Comparison of ENCODE assay signal across 25 mouse cellular contexts in the genomic region with DNA sequence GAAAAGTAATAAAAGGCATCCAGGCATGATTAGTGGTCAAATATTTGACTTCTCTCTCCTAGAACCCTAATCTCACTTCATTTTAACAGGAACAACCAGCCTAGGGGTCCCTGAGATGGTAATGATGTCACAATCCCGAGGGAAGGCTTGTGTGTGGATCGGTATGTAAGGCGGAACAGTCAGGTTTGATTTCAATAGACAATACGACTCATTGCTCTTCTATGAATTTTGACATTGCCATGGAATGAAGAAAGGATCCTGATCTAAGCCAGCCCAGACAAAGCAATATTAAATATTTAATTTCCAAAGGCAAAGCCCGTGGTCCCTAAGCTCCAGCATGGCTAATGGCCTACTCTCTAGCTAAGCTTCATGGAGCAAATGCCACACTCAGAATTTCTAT.
A peak's percentile ranks its signal among the peaks of the same experiment; 100 is the strongest.
DNase-seq lines count a peak whose midpoint lies in the region; ATAC-seq and TF ChIP-seq lines count a peak whose summit lies in the region.
"Had no signal": no experiment of that assay in that cellular context is flagged by ENCODE, and none has a peak within 500 bp of the region (broad histone marks: within the 10 kb centered on the region; RNA-seq: fewer than 3 reads in every experiment).

No protein-coding gene starts in this region.

- H3K9ac ChIP-seq in midbrain, embryonic 11.5 days (ENCODE audit: low read length), result no peak overlapping the region
- H3K9ac ChIP-seq in midbrain, postnatal 0 days (replicated peaks; ENCODE audit: low read length, poor library complexity, severe bottlenecking), result no peak overlapping the region
- no peak overlapping the region for H3K9ac ChIP-seq in neural tube, embryonic 13.5 days
- no peak overlapping the region for H3K9ac ChIP-seq in midbrain, embryonic 15.5 days
- H3K9ac ChIP-seq: forebrain, embryonic 13.5 days; heart, embryonic 13.5 days; hindbrain, embryonic 13.5 days had no signal

- no peak overlapping the region for H3K27ac ChIP-seq in midbrain, embryonic 11.5 days (ENCODE audit: low read depth, low read length)
- H3K27ac ChIP-seq in midbrain, postnatal 0 days (ENCODE audit: low read depth, low read length), result no peak overlapping the region
- H3K27ac ChIP-seq in neural tube, embryonic 13.5 days (replicated peaks), result peak overlapping the region; percentile 39
- no peak overlapping the region for H3K27ac ChIP-seq in midbrain, embryonic 15.5 days
- H3K27ac ChIP-seq: forebrain, embryonic 10.5 days; forebrain, embryonic 13.5 days; heart, adult 2 months; heart, embryonic 10.5 days; heart, embryonic 13.5 days; hindbrain, embryonic 13.5 days had no signal

- no peaks in the 10 kb centered on the region for H3K9me3 ChIP-seq in midbrain, embryonic 11.5 days (ENCODE audit: control insufficient read depth, low read length)
- H3K9me3 ChIP-seq in midbrain, postnatal 0 days (ENCODE audit: low read length), result no peaks in the 10 kb centered on the region
- H3K9me3 ChIP-seq in neural tube, embryonic 13.5 days, result no peaks in the 10 kb centered on the region
- H3K9me3 ChIP-seq in midbrain, embryonic 15.5 days, result no peaks in the 10 kb centered on the region
- H3K9me3 ChIP-seq: forebrain, embryonic 10.5 days; forebrain, embryonic 13.5 days; heart, embryonic 10.5 days; heart, embryonic 13.5 days; hindbrain, embryonic 13.5 days had no signal

- no peaks in the 10 kb centered on the region for H3K36me3 ChIP-seq in midbrain, embryonic 11.5 days (ENCODE audit: control insufficient read depth, insufficient read depth, low read length)
- H3K36me3 ChIP-seq in midbrain, postnatal 0 days (ENCODE audit: insufficient read depth, low read length), result no peaks in the 10 kb centered on the region
- H3K36me3 ChIP-seq in neural tube, embryonic 13.5 days, result no peaks in the 10 kb centered on the region
- no peaks in the 10 kb centered on the region for H3K36me3 ChIP-seq in midbrain, embryonic 15.5 days (replicated peaks)
- H3K36me3 ChIP-seq: forebrain, embryonic 10.5 days; heart, embryonic 10.5 days; heart, embryonic 13.5 days; hindbrain, embryonic 13.5 days had no signal

- no peak for TF ChIP-seq CTCF in midbrain, postnatal 0 days (IDR thresholded peaks at IDR 0.05)
- TF ChIP-seq CTCF in brain, embryonic 14.5 days (IDR thresholded peaks at IDR 0.05; ENCODE audit: borderline replicate concordance, extremely low read depth, insufficient read depth, insufficient read length), result no peak

- no peak for TF ChIP-seq POLR2A in brain, embryonic 14.5 days (IDR thresholded peaks at IDR 0.05; ENCODE audit: borderline replicate concordance, extremely low read depth, insufficient read depth, insufficient read length, poor library complexity, severe bottlenecking)

- H3K4me1 ChIP-seq in midbrain, embryonic 11.5 days (ENCODE audit: control insufficient read depth, insufficient read depth, low read length), result no peaks in the 10 kb centered on the region
- H3K4me1 ChIP-seq in midbrain, postnatal 0 days (ENCODE audit: insufficient read depth, low read length), result no peaks in the 10 kb centered on the region
- peaks cover 4% of the 10 kb centered on the region; the same call in 1 of the 2 replicates for H3K4me1 ChIP-seq in neural tube, embryonic 13.5 days (replicated peaks)
- no peaks in the 10 kb centered on the region for H3K4me1 ChIP-seq in midbrain, embryonic 15.5 days
- H3K4me1 ChIP-seq: forebrain, embryonic 10.5 days; forebrain, embryonic 13.5 days; heart, embryonic 10.5 days; heart, embryonic 13.5 days; hindbrain, embryonic 13.5 days had no signal

- ATAC-seq in midbrain, embryonic 11.5 days (ENCODE audit: low FRiP score), result peak; percentile 44; the same call in 1 of the 2 replicates
- ATAC-seq in midbrain, postnatal 0 days (ENCODE audit: low FRiP score), result no peak
- no peak for ATAC-seq in neural tube, embryonic 13.5 days (ENCODE audit: low read depth)
- ATAC-seq in midbrain, embryonic 15.5 days (replicated peaks), result peak; percentile 60; the same call in 1 of the 2 replicates
- ATAC-seq: activated CD4-positive, CD25-positive, alpha-beta regulatory T cell, adult 4 months; CD4-positive, CD25-positive, alpha-beta regulatory T cell, adult 4 months; forebrain, embryonic 13.5 days; forebrain, embryonic 16.5 days had no signal

- 87% methylated on average over 5 of the region's 5 CpGs for WGBS in midbrain, embryonic 11.5 days
- 63% methylated on average over 5 of the region's 5 CpGs for WGBS in midbrain, postnatal 0 days
- 70% methylated on average over 5 of the region's 5 CpGs for WGBS in neural tube, embryonic 13.5 days
- WGBS in midbrain, embryonic 15.5 days, result 56% methylated on average over 5 of the region's 5 CpGs

- no peaks in the 10 kb centered on the region for H3K27me3 ChIP-seq in midbrain, embryonic 11.5 days (ENCODE audit: control insufficient read depth, insufficient read depth, low read length)
- no peaks in the 10 kb centered on the region for H3K27me3 ChIP-seq in midbrain, postnatal 0 days (ENCODE audit: insufficient read depth, low read length)
- no peaks in the 10 kb centered on the region for H3K27me3 ChIP-seq in neural tube, embryonic 13.5 days
- H3K27me3 ChIP-seq in midbrain, embryonic 15.5 days (replicated peaks), result no peaks in the 10 kb centered on the region
- H3K27me3 ChIP-seq: forebrain, embryonic 13.5 days; heart, embryonic 13.5 days; hindbrain, embryonic 13.5 days had no signal

- H3K4me2 ChIP-seq in midbrain, embryonic 11.5 days, result no peak overlapping the region
- H3K4me2 ChIP-seq in midbrain, postnatal 0 days (ENCODE audit: low read depth, low read length, poor library complexity, severe bottlenecking), result no peak overlapping the region
- no peak overlapping the region for H3K4me2 ChIP-seq in neural tube, embryonic 13.5 days
- H3K4me2 ChIP-seq in midbrain, embryonic 15.5 days, result no peak overlapping the region
- H3K4me2 ChIP-seq: forebrain, embryonic 13.5 days; heart, embryonic 13.5 days; hindbrain, embryonic 13.5 days had no signal

- no peak overlapping the region for H3K4me3 ChIP-seq in midbrain, embryonic 11.5 days (ENCODE audit: low read depth, low read length)
- no peak overlapping the region for H3K4me3 ChIP-seq in midbrain, postnatal 0 days (ENCODE audit: low read depth, low read length)
- no peak overlapping the region for H3K4me3 ChIP-seq in neural tube, embryonic 13.5 days
- H3K4me3 ChIP-seq in midbrain, embryonic 15.5 days, result no peak overlapping the region
- H3K4me3 ChIP-seq: forebrain, embryonic 10.5 days; forebrain, embryonic 13.5 days; heart, adult 2 months; heart, embryonic 10.5 days; heart, embryonic 13.5 days; hindbrain, embryonic 13.5 days had no signal

- no peak for DNase-seq in midbrain, embryonic 11.5 days (ENCODE audit: low spot score, missing footprints)
- no peak for DNase-seq in midbrain, postnatal 0 days (ENCODE audit: low spot score)
- no peak for DNase-seq in neural tube, embryonic 10.5 days (ENCODE audit: extremely low spot score, low spot score)
- DNase-seq in brain, embryonic 14.5 days (ENCODE audit: low read depth), result peak; percentile 61
- DNase-seq in kidney, adult 9 months, result no peak
- DNase-seq: adrenal gland, adult 8-10 months; adrenal gland, postnatal 25 days; cerebellum, adult 18-20 months; cerebellum, adult 9-10 months; cerebellum, postnatal 14 days; gastrocnemius, postnatal 10 days; gastrocnemius, postnatal 36 days; heart, adult 2 months; heart, postnatal 14 days; heart, postnatal 4 days had no signal

Comparison
In these comparisons a context has a peak if more than half of its experiments do, and no peak if none do; other contexts are left out.
1. ATAC-seq: peak in midbrain, embryonic 11.5 days (single experiment) and midbrain, embryonic 15.5 days (single experiment); none in midbrain, postnatal 0 days (single experiment) and neural tube, embryonic 13.5 days (single experiment).